Mouse (Mus musculus): ENCODE data around the gene Sarnp.
"Not testable (repeated sequence)": the region's sequence is repeated elsewhere in the genome, so short reads cannot be mapped to it uniquely, and the experiment has no call there.

Gene Sarnp

DNA sequence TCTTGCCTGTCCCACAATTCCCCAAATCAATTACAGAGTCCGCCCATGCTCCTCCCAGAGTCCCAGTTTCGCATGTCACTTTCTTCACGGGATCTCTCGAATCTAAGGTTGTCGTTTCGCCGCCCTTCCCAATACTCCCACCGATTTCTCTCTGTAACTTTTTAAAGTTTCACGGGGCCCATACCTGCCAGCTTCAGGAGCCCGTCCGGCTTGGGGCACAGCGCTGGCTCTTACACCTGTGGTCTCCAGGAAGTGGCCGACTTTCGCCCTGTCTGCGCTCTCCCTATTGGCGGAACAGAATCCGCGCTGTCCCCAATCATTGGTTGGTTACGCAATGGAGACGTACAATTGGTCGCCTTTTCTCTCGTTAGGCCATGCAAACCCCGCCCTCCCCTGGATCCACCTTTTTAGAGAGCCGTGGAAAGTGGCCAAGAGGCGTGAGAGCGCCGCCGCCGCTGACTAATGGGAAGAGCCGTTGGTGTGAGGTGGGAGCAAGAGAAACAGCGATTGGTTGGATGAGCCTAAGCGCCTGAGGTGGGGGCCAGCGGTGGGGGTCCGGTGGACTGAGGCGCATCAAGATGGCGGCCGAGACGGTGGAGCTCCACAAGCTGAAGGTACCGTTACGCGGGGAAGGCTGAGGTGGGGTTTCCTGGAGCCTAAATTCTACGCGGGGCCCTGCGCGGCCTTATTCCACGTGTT is 4.4 kb downstream of the Sarnp start, which contains the start of gene Ormdl2:
Ormdl2 (minus strand) TSS at position 288 of the 699 bp plus-strand sequence.
- DNase-seq (ENCODE audit: low read depth, low spot score), result peak; percentile 100

DNA sequence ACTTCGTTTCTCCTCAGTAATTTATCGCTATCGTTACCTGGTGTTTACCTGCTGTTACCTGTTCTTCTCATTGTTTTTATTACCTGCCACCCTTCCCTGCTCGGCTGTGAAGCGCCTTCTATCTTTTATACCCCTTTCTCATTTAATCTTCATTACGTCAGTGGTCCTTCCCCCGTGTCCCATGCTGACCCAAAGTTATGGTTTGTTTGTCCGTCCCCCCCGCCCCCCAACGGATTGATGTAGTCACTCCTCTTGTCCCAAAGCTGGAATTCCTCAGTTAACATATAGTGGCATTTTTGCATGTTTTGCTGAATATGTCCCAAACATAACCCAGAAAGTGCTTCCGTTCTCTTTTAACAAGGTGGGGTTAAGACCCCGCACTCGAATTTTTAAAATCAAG is 5.0 kb downstream of the Sarnp start:
- DNase-seq (ENCODE audit: low read depth, low spot score), result peak; percentile 47

DNA sequence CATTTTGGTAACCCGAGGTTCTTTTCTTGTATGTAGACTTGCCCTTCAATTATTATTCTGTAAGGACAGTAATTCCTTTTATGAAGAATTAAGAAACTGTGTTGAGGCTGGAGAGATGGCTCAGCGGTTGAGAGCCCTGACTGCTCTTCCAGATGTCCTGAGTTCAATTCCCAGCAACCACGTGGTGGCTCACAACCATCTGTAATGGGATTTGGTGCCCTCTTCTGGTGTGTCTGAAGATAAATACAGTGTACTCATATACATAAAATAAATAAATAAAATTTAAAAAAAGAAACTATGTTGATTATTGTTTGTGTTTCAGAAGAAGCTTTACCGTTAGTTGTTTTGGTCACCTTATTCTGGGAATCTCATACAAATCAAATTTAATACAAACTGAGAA is 6.0 kb downstream of the Sarnp start:
- not testable (repeated sequence) for DNase-seq (ENCODE audit: low read depth, low spot score)

DNA sequence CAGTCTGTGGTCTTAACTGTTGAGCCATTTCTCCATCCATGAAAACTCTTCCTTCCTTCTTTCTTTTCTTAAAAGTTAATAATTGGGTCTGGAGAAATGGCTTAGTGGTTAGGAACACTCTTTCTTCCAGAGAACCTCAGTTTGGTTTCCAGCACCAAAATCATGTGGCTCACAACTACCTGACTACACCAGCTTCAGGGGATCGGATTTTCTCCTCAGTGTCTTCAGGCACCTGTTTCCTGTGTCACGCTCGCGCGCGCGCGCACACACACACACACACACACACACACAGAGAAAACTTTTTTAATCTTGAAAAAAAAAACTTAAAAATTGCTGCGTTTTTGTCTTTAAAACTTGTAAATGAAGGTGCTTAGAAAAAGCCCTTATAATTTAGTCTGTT is 6.7 kb downstream of the Sarnp start:
- DNase-seq (ENCODE audit: low read depth, low spot score), result no peak

DNA sequence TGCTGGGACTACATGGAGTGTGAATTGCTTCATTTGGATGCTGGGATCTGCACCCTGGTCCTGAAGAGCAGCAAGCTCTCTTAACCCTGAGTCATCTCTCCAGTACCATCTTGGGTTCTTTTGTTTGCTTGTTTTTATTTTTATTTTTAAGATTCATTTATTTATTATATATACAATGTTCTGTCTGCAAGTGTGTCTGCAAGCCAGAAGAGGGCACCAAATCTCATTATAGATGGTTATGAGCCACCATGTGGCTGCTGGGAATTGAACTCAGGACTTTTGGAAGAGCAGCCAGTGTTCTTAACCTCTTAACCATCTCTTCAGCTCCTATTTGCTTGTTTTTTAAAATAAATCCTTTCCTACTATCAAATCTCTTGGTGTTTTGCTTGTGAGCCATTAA is 20.3 kb downstream of the Sarnp start:
- no peak for DNase-seq (ENCODE audit: low read depth, low spot score)

DNA sequence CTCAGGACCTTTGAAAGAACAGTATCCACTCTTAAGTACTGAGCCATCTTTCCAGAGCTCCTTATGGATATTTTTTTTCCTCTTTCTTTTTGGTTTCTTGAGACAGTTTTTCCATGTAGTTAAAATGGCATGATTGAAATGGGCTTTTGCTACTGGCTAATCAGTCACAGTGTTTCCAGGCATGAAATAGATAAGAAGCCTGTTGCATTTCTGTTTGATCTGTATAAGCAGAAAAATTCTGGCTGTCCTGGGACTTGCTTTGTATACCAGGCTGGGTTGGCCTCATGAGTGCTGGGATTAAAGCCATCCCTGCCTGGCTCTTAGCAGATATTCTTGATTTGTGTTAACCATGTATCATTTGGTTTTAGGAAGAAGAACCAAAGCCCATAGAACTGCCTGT is 22.3 kb downstream of the Sarnp start:
- DNase-seq (ENCODE audit: low read depth, low spot score), result no peak

DNA sequence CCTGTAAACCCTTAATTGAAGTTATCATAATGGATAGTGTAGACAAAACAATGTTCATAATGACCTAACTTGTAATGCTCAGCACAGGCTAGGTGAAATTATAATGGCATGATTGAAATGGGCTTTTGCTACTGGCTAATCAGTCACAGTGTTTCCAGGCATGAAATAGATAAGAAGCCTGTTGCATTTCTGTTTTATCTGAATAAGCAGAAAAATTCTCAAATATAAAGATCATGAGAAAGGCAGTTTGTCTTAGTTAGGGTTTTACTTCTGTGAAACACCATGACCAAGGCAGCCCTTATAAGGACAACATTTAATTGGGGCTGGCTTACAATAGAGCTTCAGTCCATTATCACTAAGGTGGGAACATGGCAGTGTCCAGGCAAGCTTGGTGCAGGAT is 23.5 kb downstream of the Sarnp start:
- DNase-seq (ENCODE audit: low read depth, low spot score), result no peak

DNA sequence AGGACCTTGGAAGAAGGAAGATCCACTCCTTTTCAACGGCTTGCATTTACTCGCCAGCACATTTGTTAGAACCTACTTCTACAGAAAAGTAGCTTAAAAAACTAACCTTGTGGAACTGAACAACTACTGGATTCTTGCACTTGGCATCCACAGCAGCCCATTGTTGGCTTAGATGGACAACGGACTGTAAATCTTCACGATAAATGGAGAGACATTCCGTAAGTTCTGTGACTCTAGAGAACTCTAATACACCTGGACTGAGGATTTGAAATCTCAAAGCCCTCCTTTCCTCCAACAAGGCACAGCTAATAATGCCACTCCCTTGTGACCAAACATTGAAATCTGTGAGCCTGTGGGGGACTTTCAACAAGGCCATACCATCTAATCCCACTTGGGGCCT is 26.1 kb downstream of the Sarnp start:
- DNase-seq (ENCODE audit: low read depth, low spot score), result no peak

DNA sequence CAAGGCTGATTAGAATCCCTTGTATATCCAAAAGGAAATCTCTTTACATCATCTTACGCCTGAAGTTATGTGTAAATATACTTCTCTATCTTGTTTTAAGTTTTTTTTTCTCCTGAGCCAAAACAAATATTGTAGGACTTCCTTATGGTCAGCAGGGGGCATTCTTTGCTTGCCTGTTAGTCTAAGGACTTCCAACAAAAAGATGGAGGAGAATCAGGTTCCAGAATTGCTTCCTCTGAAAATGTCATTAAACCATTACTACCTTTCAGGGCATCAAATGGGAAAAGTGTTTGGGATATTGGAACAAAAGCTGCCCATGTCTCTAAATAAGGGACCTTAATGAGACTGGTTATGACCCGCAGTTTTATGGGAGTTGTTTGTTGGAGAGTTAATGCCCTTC is 28.4 kb downstream of the Sarnp start:
- peak; percentile 64 for DNase-seq (ENCODE audit: low read depth, low spot score)

DNA sequence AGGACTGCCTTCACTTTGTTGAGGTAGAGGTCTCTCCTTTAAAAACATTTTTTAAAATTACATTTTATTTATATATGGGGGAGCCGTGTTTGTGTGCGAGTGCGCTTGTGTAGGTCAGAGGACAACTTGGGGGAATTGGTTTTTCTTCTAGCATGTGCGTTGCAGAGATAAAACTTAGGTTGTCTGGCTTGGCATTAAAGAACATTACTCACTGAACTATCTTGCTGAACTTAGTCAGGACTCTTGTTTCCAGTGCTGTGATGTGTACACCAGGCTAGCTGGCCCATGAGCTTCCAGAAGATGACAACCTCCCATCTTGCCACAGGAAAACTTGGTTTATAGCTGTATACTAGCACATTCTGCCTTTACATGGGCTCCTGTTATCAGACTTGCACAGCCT is 29.5 kb downstream of the Sarnp start:
- DNase-seq (ENCODE audit: low read depth, low spot score), result no peak

DNA sequence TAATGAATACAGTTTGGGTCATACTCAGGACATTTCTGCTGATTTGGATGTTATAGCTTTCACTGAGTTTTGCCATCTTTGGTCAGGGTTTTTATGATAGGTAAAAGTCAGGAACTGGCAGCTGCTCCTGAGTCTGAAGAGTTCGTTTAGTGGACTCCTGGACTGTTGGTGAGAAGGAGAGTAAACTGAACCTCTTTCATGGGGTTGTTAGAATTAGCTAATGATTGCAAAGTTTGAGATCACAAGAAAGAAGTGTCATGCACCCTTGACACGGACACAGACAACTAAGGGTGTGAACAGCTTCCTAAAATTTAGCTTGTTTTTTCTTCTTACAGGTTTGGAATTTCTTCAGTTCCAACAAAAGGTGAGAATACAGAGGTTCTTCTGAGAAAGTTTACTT is 31.3 kb downstream of the Sarnp start:
- no peak for DNase-seq (ENCODE audit: low read depth, low spot score)

DNA sequence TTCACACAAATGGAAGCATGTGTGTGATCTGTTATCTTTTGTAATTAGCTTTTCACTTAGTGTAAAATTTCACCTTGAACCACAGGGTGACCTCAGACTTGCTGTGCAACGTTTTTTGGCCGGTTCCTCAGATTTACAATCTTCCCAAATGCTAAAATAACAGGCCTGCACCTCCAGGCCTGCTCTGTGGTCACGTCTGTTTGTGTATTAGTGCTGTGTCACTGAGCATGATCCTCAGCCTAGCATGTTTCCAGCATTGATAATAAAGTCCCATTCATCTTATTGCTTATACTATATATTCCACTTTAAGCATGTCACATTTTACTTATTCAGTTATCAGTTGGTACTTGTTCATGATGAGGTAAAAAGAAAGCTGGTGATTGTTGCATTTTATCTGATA is 33.2 kb downstream of the Sarnp start:
- no peak for DNase-seq (ENCODE audit: low read depth, low spot score)

DNA sequence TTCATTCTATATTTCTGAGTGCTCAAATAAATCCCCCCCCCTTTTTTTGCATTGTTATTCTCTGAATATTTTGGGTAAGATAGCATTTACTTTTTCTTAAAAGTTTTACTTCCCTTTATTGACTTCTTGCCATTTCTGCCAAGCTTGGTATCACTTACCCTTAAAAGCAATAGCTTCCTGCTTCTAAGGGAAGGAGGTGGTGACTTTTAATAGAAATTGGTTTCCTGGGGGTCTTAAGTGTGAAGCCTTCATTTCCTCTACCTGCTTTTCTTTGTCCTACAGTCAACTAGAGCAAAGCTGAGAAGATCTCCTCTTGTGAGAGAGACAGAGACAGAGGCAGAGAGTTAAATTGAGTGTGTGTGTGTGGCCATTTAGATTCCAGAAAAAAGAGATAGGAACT is 44.0 kb downstream of the Sarnp start:
- no peak for DNase-seq (ENCODE audit: low read depth, low spot score)

DNA sequence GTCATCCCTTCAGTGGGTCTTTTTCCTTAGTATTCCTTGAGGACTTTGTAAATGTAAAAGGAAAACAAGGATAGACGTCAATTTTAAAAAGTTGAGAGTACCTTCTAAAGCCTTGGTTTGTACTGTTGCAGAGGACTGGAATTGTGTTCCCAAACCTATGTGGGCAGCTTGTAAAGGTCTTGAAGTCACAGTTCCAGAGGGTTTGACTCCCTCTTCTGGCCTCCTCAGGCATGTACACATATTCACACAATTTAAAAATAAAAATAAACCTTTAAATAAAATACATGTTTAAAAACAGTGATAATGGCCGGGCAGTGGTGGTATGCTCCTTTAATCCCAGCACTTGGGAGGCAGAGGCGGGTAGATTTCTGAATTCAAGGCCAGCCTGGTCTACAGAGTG is 48.9 kb downstream of the Sarnp start:
- peak; percentile 45 for DNase-seq (ENCODE audit: low read depth, low spot score)

DNA sequence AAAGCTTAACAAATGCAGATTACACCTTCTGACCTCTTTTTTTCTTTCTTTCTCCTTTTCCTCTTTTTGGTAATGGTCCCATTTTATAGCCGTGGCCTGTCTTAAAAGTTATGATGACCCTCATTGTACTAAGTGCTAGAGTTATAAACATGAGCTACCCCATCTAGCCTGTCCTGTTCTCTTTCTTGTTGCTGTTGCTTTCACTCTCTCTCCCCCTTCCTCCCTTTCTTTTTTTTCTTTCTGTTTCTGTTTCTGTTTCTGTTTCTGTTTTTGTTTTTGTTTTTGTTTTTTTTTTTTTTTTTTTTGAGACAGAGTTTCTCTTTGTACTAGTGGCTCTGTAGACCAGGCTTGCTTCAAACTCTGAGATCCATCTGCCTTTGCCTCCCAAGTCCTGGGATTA is 49.4 kb downstream of the Sarnp start:
- no peak for DNase-seq (ENCODE audit: low read depth, low spot score)

DNA sequence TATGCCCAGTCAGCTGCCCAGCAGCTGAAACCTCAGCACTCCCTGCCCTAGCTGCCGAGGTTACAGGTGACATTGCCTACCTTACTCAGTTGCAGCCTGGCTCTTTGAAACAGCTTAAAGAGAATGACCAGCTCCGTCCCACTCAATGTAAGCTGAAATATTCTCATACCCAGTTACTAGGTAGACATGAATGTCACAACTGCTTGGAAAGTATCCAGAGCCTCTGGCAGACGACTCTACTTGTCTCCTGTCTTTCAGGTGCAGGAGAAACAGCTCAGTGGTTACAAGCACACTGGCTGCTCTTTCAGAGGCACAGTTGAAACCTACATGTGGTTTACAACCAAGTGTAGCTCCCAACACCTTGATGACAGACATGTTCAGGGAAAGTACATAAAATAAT is 53.2 kb downstream of the Sarnp start:
- DNase-seq (ENCODE audit: low read depth, low spot score), result no peak

DNA sequence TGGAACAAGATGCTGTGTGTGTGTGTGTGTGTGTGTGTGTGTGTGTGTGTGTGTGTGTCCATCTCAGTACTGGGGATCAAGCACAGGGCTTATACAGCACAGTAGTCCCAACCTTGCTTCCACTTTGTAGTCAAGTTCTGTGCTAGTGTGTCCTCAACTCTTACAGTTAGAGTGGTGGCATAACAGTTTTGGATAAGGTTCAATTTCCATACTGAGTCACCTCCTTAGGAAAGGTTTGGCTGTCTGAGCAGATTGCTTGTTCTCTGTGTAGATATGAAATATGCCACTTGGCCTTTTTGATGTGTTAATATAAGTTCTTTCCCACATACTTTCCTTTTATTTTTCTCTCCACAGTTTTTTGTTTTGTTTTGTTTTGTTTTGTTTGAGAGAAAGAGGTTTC is 61.2 kb downstream of the Sarnp start:
- DNase-seq (ENCODE audit: low read depth, low spot score), result peak; percentile 68

DNA sequence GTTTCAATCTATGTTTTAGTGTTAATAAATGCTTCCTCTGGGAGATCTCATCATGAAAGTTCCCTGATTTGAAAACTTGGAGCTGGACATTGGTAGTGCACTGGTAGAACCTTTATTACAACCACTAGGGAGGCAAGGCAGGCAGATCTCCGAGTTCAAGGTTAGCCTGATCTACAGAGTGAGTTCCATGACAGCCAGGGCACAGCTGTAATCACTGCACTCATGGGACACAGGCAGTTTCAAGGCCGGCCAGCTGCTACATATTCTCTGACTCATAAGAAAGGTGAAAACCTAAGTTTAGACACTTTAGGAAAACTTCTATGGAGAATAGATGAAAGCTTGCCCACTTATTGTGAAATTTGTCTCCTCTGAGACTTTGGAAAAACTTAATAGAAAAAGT is 61.7 kb downstream of the Sarnp start:
- no peak for DNase-seq (ENCODE audit: low read depth, low spot score)

DNA sequence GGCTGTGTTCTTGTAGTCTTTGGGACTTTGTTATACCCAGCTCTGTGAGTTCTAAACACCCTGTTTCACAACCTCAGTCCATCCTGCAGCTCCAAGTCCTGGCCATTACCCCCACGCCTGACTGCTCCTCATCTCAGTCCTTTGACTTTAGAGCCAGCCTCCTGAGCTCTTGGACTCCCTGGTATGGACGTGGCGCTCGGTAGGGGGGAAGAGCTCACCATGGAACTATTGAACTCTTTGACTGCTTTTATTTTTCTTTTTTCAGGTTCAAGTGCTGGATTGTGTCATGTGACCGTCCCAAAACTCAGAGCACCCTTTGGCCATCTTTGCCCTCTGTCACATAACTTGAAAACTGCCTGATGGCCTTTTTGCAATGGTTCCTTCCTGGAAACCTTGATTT is 64.9 kb downstream of the Sarnp start:
- no peak for DNase-seq (ENCODE audit: low read depth, low spot score)

DNA sequence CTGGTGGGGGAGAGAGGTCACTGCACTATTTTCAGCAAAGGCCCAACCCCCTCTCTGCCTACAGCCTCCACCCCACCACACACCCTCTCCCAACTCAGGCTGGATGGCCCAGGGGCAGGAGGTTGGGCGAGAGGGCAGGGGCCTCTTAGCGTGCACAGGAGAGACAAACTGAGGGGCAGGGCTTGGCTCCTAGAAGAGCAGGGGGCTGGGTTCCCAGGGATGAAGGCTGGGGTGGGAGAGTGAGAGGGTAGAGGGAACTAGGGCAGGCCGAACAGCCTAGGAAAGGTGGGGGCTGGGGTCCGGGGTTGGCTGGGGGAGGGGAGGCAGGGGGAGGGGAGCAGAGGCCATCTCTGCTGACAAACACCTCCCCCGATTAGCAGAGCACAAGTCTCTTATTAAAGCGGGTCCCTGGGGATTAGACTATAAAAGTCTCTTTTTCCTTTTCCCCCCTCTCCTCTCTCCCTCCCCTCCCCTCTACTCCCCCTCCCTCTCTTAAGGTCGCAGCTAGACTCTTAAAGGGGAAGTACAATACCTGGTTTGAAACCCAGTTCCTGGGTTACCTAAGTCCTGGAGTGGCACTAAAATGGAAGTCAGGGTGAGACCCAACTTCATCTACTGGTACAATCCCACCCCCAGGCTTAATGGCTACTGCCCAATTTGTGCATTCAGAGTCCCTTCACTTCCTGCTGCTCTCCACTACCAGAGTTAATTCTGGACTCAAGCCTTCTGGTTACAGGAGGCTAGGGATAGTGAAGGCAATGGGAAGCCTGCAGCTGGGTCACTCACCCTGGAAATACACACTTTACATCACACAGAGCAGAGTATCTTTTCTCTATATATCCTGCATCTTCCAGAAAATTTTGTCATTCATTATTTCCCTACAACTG is 72.1 kb downstream of the Sarnp start:
- no peak for DNase-seq (ENCODE audit: low read depth, low spot score)

DNA sequence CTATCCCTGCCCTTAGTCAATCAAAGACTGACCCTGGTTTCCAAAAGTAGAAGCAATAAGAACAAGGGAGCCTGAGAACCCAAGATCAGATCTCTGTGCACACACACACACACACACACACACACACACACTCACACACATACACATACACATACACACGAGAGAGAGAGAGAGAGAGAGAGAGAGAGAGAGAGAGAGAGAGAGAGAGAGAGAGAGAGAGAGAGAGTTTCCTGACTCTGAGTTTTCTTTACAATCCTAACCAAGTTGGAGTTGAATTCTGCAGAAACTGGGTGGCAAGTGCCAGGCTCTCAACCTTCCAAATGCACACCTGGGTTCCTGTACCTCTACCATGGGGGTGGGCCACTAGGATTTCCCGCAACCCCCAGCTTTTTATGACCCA is 72.7 kb downstream of the Sarnp start:
- no peak for DNase-seq (ENCODE audit: low read depth, low spot score)

DNA sequence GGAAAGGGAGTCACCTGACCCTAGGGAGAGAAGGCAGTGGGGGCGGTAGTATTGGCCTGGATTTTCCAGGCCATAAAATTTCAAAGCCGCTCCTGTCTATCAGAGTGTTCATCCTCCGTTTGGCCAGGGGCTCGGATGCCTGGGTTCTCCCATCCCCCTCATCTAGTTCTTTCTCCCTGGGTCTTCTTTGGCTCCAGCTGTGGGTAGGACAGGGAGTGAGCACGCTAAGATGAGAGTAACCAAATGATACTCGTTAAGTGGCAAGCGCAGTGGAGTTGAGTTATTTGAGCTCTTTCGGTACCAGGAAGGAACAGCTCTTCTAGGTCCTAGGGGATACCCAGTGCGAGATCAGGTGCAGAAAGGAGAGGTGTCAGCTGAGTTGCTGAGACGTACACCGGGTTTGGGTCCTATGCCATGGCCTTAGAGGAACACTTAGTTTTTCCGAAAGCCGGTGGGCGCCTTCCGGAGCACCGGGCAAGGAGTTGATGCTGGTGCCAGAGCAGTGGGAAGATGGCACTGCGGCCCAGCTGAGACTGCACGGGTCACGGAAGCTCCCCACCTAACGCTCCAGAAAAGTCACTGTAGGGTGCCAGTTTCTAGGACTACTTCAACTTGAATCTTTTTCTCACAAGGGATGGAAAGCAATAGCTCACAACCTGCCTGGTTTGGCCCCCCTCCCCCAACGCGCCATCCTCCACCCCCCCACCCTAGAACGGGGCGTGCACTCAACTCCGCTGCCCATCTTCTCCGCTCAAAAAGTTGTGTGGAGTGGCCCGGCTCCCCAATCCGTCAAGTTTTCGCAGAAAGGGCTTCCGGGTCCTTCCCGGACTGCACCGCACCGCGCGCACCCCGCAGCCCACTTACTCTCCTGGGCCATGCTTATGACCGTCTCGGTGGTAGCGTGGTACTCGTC is 73.5 kb downstream of the Sarnp start:
- no peak for DNase-seq (ENCODE audit: low read depth, low spot score)
